Mouse (Mus musculus): Measurements from ENCODE around the gene Ranbp10.

The Ranbp10 gene

DNA sequence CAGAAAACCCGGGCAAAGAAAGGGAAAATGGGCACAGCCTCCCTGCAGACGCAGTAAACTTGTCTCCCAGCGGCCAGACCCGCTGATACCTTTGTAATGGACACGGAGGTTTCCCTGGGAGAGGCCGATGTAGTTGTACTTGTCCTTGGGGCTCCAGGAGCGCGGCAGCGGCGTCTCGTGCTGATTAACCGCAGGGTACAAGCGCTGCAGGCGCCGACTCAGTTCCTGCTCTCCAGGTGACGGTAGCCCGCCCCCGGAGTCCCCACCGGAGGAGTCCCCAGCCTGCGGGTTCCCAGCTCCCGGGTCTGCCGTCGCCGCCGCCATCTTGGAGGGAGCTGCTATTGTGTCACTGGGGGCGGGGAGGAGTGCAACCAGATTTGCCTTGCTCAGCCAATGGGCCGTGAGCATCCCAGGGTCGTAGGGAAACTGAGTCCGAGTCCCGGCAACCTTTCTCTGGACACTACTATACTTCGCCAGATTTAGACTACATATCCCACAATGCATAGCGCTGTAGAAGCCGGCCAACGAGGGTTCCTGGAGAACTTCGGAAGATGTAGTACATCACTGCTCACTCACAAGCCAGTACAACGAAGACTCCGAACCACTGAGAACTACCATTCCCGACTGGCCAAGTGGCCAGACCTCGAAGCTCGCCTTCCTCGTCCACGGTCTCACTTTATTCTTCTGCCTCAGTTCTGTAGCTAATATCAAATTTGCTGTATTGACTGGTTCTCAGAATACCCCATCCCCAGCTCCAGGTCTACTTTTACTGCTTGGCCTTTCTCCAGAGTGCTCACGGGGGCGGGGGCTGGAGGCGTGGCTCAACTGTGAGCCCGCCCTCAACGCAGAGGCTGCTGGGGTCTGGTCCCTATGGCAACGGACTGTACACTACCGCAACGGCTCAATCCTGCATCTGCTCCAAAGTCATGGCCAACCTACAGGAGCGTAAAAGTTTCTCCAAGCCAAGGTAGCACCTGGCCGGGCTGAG is at the start of gene Ranbp10, which contains the start of gene Tsnaxip1:
Ranbp10 (minus strand) TSS at position 490 of the 988 bp plus-strand sequence.
Tsnaxip1 (plus strand) TSS at position 871 of the 988 bp plus-strand sequence.
- peak; percentile 99 for DNase-seq (ENCODE audit: inconsistent ontology term)

GRCm38 (mm10) chr8:105874301-105874700 is 47.2 kb upstream of the Ranbp10 start:
- no peak for DNase-seq (ENCODE audit: inconsistent ontology term)

DNA sequence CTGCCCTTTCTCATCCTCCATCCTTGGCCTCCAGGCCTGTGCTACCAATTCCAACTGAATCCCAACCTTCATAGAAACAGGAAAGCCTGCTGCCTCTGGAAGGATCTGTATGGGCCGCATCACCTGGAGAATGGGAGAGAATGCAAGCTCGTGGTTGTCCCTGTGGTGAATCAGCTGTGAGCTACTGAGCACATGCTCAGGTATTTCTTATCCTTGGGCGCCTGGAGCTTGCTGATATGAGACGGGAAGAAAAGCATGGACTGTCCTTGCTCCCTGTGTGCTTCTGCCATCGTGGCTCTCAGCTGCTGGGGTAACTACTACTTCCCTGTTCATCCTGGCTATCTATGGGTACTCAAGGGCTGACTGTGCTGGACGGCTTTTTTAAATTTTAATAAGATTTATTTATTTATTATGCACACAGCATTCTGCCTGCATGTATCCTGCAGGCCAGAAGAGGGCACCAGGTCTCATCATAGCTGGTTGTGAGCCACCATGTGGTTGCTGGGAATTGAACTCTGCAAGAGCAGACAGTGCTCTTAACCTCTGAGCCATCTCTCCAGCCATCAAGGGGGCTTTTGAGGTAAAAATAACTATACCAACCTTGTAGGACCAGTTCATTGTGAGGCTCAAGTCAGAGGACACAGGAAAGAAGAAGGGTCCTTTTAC is 39.3 kb upstream of the Ranbp10 start:
- no peak for DNase-seq (ENCODE audit: inconsistent ontology term)

GRCm38 (mm10) chr8:105861951-105862350 is 34.8 kb upstream of the Ranbp10 start:
- peak; percentile 55 for DNase-seq (ENCODE audit: inconsistent ontology term)

DNA sequence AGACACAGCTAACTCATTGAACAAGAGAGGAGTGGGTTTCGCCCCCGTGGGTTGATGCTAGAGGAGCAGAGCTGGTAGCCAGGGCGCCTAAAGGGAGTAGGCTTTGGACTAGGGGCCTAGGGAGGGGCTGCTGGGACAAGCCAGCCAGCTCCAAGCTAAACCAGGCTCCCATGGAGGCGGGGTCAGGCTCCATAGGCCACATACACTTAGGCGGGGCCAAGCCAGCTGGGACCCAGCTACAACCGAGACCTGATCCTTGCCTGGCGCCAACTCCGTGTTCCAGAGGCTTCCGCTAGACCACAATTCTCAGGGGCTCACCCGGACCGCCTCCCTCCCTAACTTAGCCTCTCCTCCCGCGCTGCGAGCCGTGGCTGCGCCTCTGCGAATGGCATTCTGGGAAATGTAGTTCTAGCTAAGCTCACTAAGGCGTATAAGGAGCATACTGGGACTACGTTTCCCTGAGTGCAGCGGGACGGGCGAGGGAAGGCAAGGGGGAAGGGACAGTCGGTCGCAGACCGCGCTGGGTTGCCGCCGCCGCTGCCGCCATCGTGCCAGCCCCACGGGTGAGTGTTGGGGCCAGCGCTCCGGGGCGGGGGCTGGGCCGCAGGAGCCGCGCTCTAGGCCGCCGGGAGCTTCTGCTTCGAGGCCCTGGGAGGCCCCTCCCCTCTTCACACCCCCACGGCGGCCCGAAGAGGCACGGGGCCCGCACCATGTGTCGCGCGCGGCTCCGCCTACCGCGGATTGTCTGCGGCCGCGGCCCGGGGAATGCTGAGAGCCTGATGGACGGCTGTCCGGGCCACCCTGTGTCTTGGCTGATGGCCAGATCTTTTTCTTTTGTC is 33.2 kb upstream of the Ranbp10 start, which contains the start of gene Nutf2:
Nutf2 (plus strand) TSS at position 438 of the 839 bp plus-strand sequence.
- peak; percentile 100 for DNase-seq (ENCODE audit: inconsistent ontology term)

- no peak for DNase-seq (ENCODE audit: inconsistent ontology term)
Observed at GRCm38 (mm10) chr8:105859314-105859713, 32.2 kb upstream of the Ranbp10 start.

GRCm38 (mm10) chr8:105858495-105858894 is 31.3 kb upstream of the Ranbp10 start:
- DNase-seq (ENCODE audit: inconsistent ontology term), result no peak

DNA sequence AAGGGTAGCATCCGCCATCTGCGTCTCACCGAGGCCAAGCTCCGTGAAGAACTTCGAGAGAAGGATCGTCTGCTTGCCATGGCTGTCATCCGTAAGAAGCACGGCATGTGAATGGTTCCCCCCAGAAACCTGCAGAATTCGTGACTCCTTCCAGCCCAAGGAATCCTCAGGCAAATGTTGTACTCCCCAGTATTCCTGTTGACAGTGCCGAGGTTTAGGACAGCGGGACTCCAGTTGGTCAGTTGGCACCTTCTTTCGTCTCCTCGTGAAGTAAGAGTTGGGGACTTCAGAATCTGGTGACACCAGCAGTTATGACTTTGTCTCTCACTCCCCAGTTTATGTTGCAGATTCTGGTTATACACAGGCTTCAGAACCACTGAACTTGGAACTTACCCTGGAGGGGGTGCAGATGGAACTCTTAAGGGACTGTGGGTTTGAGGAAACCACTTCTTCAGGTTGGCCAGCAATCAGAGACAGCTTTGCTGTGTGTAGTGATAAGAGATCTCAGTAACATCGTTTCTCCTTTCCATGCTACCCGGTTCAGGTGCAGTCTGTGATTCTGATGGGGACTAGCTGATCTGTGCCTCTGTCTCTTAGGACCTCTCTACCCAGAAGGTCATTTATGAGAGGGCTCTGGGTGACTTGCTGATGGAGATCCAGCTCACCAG is 29.2 kb upstream of the Ranbp10 start:
- no peak for DNase-seq (ENCODE audit: inconsistent ontology term)

DNA sequence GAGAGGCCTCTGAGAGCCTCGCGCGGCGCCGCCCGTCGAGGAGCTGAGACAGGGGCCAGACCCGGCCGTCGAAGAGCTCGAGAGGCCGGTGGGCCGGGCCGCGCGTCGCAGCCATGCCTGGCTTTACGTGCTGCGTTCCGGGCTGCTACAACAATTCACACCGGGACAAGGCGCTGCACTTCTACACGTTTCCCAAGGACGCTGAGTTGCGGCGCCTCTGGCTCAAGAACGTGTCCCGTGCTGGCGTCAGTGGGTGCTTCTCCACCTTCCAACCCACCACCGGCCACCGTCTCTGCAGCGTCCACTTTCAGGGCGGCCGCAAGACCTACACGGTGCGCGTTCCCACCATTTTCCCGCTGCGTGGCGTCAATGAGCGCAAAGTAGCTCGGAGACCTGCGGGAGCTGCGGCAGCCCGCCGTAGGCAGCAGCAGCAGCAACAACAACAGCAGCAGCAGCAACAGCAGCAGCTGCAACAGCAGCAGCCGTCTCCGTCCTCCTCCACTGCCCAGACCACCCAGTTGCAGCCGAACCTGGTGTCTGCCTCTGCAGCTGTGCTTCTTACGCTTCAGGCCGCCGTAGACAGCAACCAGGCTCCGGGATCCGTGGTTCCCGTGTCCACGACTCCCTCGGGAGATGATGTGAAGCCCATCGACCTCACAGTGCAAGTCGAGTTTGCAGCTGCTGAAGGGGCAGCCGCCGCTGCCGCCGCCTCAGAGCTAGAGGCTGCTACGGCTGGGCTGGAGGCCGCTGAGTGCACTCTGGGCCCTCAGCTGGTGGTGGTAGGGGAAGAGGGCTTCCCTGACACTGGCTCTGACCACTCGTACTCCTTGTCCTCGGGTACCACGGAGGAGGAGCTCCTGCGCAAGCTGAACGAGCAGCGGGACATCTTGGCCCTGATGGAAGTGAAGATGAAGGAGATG is 28.4 kb upstream of the Ranbp10 start:
- DNase-seq (ENCODE audit: inconsistent ontology term), result no peak

DNA sequence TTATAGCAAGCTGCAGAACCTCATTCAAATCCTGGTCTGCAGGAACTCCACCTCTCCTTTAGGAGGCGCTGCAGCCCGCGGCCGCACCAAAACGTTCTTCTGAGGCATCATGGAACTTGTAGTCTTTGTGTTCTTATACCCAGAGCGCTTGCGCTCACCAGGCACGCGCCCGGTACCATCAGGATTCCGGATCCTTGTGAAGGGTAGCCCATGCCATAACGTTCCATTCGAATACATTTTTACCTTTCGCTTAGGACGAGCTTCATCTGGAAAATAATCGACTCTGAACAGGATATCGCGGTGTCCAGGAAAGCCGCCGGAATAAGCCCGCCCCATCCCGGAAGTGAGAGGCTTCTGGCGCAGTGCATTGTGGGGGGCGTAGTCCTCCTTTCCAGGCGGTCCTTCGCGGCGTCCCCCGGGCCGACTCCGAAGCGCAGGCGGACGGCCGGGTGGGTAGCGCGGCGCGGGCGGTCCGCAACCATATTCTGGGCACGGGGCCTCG is 27.6 kb upstream of the Ranbp10 start, which contains the start of gene Thap11:
Thap11 (plus strand) TSS at position 418 of the 502 bp plus-strand sequence.
- DNase-seq (ENCODE audit: inconsistent ontology term), result peak; percentile 95

DNA sequence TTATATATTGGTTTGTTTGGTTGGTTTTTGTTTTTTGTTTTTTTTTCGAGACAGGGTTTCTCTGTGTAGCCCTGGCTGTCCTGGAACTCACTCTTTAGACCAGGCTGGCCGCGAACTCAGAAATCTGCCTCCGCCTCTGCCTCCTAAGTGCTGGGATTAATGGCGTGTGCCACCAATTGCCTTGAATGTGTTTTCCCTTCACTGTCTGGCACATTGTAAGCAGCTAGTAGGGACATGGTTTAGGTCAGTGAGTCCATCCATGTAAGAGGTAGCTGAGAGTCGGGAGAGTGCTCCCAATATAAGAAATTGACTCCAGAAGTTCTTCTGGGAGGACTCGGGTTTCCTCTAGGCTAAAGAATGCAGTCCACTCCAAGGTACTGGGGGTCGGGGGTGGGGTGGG is 27.2 kb upstream of the Ranbp10 start:
- no peak for DNase-seq (ENCODE audit: inconsistent ontology term)

- DNase-seq (ENCODE audit: inconsistent ontology term), result no peak
Observed at GRCm38 (mm10) chr8:105853178-105853577, 26.0 kb upstream of the Ranbp10 start, which contains the start of gene Cenpt. Cenpt (minus strand) TSS chr8:105853278.

GRCm38 (mm10) chr8:105852146-105852729 is 25.1 kb upstream of the Ranbp10 start:
- peak; percentile 8 for DNase-seq (ENCODE audit: inconsistent ontology term)

DNA sequence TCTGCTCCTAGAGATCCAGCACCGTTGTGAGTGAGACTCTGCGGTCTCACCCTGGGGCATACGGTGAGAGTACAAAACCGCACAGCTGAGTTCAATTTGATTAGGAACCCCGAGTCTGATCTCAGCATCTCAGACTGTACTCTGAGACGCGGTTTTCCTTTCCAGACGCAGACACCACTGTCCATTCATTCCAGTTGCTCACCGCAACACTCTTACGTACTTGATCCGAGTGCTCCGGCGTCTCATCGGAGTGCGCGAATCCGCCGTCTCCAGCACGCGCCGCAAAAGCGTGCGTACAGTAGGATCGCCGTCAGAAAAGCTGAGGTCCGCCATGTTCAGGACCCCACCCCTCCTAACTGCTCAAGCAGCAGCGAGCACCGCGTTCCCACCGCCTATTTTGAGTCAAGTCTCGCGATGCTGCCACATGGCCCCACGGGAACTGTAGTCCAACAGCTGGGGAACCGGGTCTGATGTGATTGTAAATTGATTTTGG is 24.5 kb upstream of the Ranbp10 start:
- DNase-seq (ENCODE audit: inconsistent ontology term), result peak; percentile 87

DNA sequence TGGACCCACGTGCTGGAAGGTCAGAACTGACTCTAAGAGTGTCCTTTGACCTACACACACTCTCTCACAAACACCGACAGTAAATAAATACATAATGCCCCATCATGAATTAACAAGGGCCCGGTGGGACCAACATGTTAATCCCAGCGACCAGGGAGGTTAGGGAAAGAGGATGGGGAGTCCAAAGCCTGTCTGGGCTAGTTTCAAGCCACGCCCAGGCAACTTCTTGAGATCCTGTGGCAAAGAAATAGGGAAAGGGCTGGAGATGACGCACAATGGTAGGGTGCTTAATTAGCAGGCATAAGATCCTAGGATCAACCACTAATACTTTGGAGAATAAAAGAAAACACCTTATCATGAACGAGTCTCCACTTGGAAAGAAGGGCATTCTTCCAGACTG is 23.5 kb upstream of the Ranbp10 start:
- DNase-seq (ENCODE audit: inconsistent ontology term), result no peak

DNA sequence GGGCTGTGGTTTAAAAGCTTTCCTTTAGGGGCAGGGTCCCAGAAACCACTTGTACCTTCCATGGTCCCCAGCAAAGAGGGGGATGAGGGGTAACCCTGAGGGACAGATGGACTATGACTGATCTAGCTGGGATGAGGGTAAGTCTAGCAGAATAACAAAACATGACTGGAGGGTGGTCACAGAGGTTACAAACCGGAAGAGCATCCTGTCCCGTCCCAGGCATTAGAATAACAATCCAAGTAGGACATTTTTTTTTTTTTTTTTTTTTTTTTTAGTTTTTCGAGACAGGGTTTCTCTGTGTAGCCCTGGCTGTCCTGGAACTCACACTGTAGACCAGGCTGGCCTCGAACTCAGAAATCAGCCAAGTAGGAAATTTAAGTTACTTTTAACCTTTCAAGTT is 22.9 kb upstream of the Ranbp10 start:
- DNase-seq (ENCODE audit: inconsistent ontology term), result no peak

DNA sequence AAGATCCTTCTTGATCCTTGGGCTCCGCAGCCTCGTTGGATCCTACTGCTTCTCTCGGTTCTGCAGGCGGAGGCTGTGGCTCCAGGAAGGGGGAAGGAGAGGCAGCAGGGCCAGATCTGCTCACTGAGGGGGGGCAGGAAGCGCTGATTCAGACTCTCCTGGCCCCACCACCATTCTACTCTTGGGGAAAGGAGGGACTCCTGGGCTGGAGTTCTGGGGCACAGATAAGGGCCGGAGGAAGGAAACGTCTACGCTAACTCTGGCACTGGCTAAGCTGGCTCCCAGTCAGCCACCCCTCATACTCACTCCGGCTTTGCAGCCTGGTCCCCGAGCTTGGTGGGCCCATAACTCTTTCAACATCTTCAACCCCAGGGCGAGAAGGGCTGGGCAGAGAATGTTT is 19.5 kb upstream of the Ranbp10 start:
- DNase-seq (ENCODE audit: inconsistent ontology term), result no peak

DNA sequence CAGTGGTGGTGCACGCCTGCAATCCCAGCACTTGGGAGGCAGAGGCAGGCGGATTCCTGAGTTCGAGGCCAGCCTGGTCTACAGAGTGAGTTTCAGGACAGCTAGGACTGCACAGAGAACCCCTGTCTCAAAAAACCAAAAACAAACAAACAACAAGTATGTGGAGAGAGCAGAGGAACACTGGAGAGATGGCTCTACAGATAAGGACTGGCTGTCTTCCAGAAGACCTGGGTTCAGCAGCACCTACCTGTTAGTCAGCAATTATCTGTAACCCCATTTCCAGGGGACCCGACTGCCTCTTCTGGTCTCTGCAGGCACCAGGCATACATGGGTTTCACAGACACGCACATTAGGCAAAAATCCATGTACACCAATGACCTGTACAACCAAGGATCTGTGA is 12.1 kb upstream of the Ranbp10 start:
- DNase-seq (ENCODE audit: inconsistent ontology term), result no peak

DNA sequence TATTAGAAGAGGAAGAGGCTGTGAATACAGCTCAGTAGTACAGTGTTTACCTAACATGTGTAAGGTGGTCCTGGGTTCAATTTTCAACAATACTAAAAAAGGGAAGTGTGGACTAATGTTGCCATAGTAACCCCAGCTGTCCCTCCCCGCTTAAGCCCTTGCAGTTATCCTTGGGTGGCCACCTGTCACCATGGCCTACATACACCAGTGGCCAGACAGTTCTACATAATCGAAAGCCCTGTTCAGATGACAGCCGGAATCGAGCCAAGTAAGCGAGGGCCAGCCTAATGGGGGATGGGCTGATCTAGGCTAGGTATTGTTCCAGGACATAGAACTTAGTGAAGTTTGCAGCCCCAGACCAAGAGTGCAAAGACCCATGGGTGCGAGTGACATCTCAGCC is 9.8 kb upstream of the Ranbp10 start:
- DNase-seq (ENCODE audit: inconsistent ontology term), result no peak

Measured in Muller cell, postnatal 12 days (primary cell).